Mouse (Mus musculus) heart, embryonic 16.5 days (tissue): Measurements from ENCODE around the gene Syne1. TPM values are rescaled to one million over a fixed set of nuclear protein-coding genes. Genes with fewer than 3 reads are reported as not detected.

ENCODE experiments used
- ATAC-seq: fragments of 200-750 bp; cut with Nextera tagmentation; replicated peaks from 2 replicates; pipeline ENCODE4 v1.8.0; 2017; ENCODE audit warnings: moderate number of reproducible peaks; ENCODE audit not compliant: insufficient read depth, low FRiP score; ENCODE audit errors: extremely low read depth
- H3K27ac ChIP-seq: fragments of 300-500 bp; sonication (generic); 2 replicates; pipeline ENCODE4 v1.5.1; 2014; ENCODE audit warnings: mild to moderate bottlenecking, low read length, control low read depth, moderate library complexity
- H3K27me3 ChIP-seq: fragments of 300-500 bp; sonication (generic); 2 replicates; pipeline ENCODE4 v1.6.1; 2014; ENCODE audit warnings: low read length, mixed read lengths; ENCODE audit not compliant: control insufficient read depth, insufficient read depth
- H3K36me3 ChIP-seq: fragments of 300-500 bp; sonication (generic); 2 replicates; pipeline ENCODE4 v1.6.1; 2014; ENCODE audit not compliant: control insufficient read depth, insufficient read depth
- H3K4me1 ChIP-seq: fragments of 300-500 bp; sonication (generic); 2 replicates; pipeline ENCODE4 v1.6.1; 2014; ENCODE audit warnings: low read length, mixed read lengths; ENCODE audit not compliant: control insufficient read depth, insufficient read depth
- H3K4me2 ChIP-seq: fragments of 300-500 bp; sonication (generic); 2 replicates; pipeline ENCODE4 v1.6.1; 2014; ENCODE audit warnings: low read depth, mild to moderate bottlenecking, control low read depth, low read length
- H3K4me3 ChIP-seq: fragments of 300-500 bp; sonication (generic); 2 replicates; pipeline ENCODE4 v1.5.1; 2014; ENCODE audit warnings: mild to moderate bottlenecking, control low read depth, low read length
- H3K9ac ChIP-seq: fragments of 300-500 bp; sonication (generic); 2 replicates; pipeline ENCODE4 v1.6.1; 2014; ENCODE audit warnings: low read length, control low read depth
- H3K9me3 ChIP-seq: fragments of 300-500 bp; sonication (generic); replicated peaks from 2 replicates; pipeline ENCODE4 v1.6.1; 2016; ENCODE audit warnings: low read length; ENCODE audit not compliant: control insufficient read depth
- WGBS: fragments of 180-500 bp; shearing (Covaris S2); extraction: QIAGEN DNeasy Blood & Tissue Kit; methylation state at CpG from one replicate; pipeline ENCODE4 v1.1.7; 2014; 5-methylcytosine and 5-hydroxymethylcytosine counted together
- polyA plus RNA-seq: library from polyadenylated mRNA; unstranded; fragments of >200 nt; fragmentation: Nextera tagmentation; extraction: Ambion mirVana; gene quantifications from 2 replicates; pipeline ENCODE4 v1.2.1, GENCODE M21; 2015

Syne1 gene
- polyA plus RNA-seq, 1 experiment from 2014 or later: 25.7 TPM

DNA sequence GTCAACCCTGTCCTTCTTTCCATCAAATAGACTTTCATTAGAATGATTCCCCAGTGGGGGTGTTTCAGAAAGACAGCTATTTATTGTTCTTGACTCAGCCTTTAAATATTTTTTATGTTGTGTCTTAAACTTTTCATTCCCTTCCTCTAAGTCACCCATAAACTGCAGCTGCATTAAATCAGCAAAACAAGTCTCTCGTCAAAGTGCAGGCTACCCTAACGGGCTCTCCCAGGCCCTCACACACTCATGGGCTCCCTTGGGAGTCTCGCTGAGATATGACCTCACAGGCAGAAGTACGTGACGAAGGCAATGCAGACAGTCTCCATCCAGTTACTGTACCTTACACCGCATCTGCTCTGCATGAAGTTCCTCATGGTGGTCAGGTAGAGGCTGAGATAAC, 465.0 kb downstream of the Syne1 start:
- no peak overlapping the region for H3K4me2 ChIP-seq
- ATAC-seq: no peak
- no peak overlapping the region for H3K9ac ChIP-seq
- H3K27ac ChIP-seq: no peak overlapping the region
- WGBS: 73% methylated on average over 6 of the region's 6 CpGs
- H3K9me3 ChIP-seq: no peaks in the 10 kb centered on the region
- no peak overlapping the region for H3K4me3 ChIP-seq
- peaks cover 4% of the 10 kb centered on the region; the same call in 1 of the 2 replicates for H3K36me3 ChIP-seq
- H3K27me3 ChIP-seq: no peaks in the 10 kb centered on the region
- no peaks in the 10 kb centered on the region for H3K4me1 ChIP-seq

DNA sequence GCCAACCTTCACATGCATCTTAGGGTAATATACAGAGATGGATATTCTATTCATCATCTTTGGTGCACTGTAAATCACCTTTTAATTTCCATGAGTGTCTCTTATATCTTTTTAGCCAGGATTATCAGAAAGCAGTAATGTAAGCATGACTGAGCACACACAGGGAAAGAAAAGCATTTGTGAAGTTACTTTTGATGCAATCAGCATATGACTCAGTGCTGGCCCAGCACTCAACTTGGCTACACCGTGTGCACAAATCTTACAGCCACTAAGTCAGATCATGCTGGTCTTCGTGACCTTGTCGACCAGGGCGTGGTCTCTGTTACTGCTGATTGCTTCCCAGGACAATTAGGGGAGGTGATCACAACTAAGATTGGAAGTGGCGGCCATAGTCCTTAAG, 465.5 kb downstream of the Syne1 start:
- no peak overlapping the region for H3K4me2 ChIP-seq
- H3K36me3 ChIP-seq: peaks cover 4% of the 10 kb centered on the region; the same call in 1 of the 2 replicates
- H3K27ac ChIP-seq: no peak overlapping the region
- H3K4me1 ChIP-seq: no peaks in the 10 kb centered on the region
- H3K9me3 ChIP-seq: no peaks in the 10 kb centered on the region
- WGBS: 82% methylated on average over 5 of the region's 5 CpGs
- H3K27me3 ChIP-seq: no peaks in the 10 kb centered on the region
- ATAC-seq: no peak
- H3K4me3 ChIP-seq: no peak overlapping the region
- no peak overlapping the region for H3K9ac ChIP-seq

DNA sequence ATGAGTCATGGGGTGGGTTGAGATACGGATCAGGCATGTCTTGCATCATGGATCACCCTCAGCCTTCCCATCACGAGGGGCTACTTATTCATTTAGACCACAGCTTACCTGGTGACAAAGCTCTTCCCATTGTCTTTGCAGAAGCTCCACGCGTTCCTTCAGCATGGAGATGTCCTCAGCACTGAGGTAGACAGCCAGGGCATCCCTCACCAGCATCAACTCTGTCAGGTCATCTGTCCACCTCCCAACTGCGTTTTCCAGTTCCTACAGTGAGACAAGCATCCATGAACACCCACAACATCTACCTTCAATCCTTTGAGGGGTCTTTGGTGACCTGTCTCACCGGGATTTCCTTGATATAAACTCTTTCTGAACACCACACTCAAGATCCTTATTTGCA, 467.6 kb downstream of the Syne1 start:
- H3K36me3 ChIP-seq: peaks cover 4% of the 10 kb centered on the region; the same call in 1 of the 2 replicates
- H3K9ac ChIP-seq: no peak overlapping the region
- WGBS: 78% methylated on average over 6 of the region's 6 CpGs
- ATAC-seq: no peak
- no peak overlapping the region for H3K27ac ChIP-seq
- no peak overlapping the region for H3K4me2 ChIP-seq
- H3K4me3 ChIP-seq: no peak overlapping the region
- H3K4me1 ChIP-seq: peaks cover 8% of the 10 kb centered on the region
- no peaks in the 10 kb centered on the region for H3K27me3 ChIP-seq
- H3K9me3 ChIP-seq: no peaks in the 10 kb centered on the region

DNA sequence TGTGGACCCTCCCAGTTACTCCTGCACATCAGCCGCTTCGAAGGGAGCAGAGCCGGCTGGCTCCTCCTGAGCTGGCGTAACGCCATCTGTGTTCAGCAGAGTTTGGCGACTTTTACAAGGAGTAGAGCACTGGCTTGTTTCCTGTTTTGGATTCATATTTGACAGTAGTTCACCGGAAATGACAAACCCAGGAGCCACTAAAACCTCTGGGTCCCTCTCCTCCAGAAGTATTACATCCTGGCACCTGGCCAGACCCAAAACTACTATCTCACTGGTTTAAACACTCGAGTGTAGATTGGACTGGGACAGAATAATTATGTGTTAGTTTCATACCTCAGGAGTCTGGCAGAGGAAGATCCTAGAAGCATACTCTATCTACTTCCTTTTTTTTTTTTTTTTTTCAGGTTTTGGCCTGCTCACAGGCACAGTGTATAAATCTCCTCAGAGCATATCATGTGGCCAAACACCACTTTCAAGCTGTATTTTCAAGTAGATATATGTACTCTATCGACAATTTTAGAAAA, 471.3 kb downstream of the Syne1 start:
- Histone ChIP-seq H3K4me1 (peaks cover 8% of the 10 kb centered on the region), H3K9ac (no peak overlapping the region), H3K4me2 (no peak overlapping the region; the same call in 1 of the 2 replicates), H3K36me3 (peaks cover 7% of the 10 kb centered on the region; the same call in 1 of the 2 replicates), H3K27ac (peak overlapping the region; percentile 54), H3K27me3 (no peaks in the 10 kb centered on the region), H3K9me3 (no peaks in the 10 kb centered on the region), H3K4me3 (no peak overlapping the region)
- WGBS: 26% methylated on average over 9 of the region's 9 CpGs
- peak; percentile 70 for ATAC-seq

DNA sequence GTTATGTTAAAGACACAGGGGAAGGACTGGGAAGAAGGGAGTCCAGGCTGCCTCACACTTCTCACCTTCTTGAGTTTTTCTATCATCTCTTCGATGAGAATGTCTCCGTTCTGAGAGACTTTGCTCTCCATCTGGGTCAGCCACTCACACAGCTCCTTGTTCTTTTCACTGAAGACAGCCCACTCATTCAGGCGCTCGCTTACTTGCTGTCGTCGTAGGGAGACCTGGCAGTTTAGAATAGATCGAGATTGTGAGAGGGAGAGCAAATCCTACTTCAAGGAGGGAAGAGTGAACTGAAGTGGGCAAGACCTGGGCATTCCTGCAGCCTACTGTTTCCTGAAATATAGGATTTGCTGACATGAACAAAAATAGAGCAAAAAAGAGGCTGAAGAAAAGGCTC, 475.6 kb downstream of the Syne1 start:
- Histone ChIP-seq H3K4me3 (no peak overlapping the region), H3K4me1 (peaks cover 8% of the 10 kb centered on the region), H3K9me3 (no peaks in the 10 kb centered on the region), H3K27me3 (no peaks in the 10 kb centered on the region), H3K27ac (no peak overlapping the region), H3K4me2 (no peak overlapping the region), H3K9ac (no peak overlapping the region), H3K36me3 (peaks cover 13% of the 10 kb centered on the region)
- ATAC-seq: no peak
- WGBS: 86% methylated on average over 7 of the region's 7 CpGs

DNA sequence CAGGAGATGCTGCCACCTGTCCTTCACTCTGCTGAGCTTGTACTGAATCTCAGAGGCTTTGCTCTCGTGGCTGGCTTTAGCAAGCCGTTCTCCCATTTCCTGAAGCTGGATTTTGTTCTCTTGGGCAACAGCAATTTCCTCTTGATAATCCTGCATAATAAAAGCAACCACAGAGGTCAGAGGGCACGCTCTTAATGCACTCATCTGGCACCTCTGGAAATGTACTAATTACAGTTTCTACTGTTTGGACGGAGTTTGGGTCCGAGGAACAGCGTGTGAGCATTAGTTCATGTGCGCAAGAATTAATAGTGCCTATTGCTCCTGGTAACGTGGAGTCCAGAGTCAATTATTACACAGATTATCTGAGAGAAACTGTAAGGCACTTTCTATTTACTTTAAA, 479.2 kb downstream of the Syne1 start:
- no peak overlapping the region for H3K9ac ChIP-seq
- no peaks in the 10 kb centered on the region for H3K27me3 ChIP-seq
- WGBS: 84% methylated on average over 8 of the region's 8 CpGs
- peaks cover 13% of the 10 kb centered on the region for H3K36me3 ChIP-seq
- H3K9me3 ChIP-seq: no peaks in the 10 kb centered on the region
- no peaks in the 10 kb centered on the region; the same call in 1 of the 2 replicates for H3K4me1 ChIP-seq
- H3K4me2 ChIP-seq: no peak overlapping the region
- H3K27ac ChIP-seq: no peak overlapping the region
- ATAC-seq: no peak
- no peak overlapping the region for H3K4me3 ChIP-seq

DNA sequence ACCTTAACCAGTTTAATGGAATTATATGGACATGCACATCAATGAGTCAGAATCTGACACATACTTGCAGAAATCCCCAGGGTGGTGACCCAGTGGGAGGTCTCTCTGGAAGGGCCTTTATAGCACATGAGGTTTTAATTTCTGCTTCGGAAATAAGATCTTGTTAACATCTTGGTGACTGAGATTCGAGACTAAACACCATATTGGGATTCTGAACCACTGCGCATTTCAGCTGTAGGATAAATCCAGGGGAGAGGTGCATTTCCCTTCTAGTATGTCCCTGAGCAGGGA, 480.4 kb downstream of the Syne1 start:
- no peaks in the 10 kb centered on the region; the same call in 1 of the 2 replicates for H3K4me1 ChIP-seq
- H3K27me3 ChIP-seq: no peaks in the 10 kb centered on the region
- peaks cover 12% of the 10 kb centered on the region for H3K36me3 ChIP-seq
- 0 out of 2 replicates have a peak overlapping the region, but pooled peaks have one; percentile 16 for H3K9ac ChIP-seq
- no peaks in the 10 kb centered on the region for H3K9me3 ChIP-seq
- no peak overlapping the region for H3K4me3 ChIP-seq
- H3K4me2 ChIP-seq: peak overlapping the region; percentile 54
- H3K27ac ChIP-seq: no peak overlapping the region
- 81% methylated on average over 3 of the region's 3 CpGs for WGBS
- no peak for ATAC-seq

DNA sequence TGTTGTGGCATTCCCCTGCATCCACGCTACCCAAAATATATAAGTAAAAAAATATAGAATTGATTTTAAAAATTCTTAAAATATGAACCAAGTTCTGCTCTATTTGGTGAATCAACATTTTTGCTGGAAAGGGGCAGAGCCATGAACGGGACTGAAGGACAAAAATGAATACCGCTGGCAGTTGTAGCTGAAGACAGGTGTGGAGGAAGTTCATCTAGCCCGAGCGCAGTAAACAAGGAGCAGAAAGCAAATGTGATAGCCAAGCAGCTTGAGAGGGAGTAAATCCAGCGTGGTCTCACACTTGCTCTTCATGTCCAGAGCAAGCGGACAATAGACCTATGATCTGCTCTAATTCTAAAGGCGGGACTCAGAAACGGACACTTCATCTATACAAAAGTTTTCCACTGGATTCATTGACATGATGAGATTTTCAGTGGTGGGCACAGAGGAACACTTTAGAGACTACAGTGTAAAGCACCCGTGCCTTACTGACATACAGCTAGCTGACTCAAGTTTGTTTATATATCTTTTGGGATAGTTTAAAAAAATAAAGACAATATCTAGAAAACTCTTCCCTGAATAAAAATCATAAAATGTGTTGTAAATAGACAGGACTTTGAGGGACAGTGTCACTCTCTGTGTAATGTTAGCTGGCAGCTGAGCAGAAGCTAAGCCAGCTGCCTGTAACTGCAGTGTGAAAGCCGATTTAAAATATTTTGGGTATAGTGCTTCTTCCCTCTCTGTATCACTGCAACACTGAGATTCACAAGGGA, 480.9 kb downstream of the Syne1 start:
- WGBS: 83% methylated on average over 11 of the region's 11 CpGs
- Histone ChIP-seq H3K27ac (peak overlapping the region; percentile 86), H3K4me1 (no peaks in the 10 kb centered on the region; the same call in 1 of the 2 replicates), H3K9ac (peak overlapping the region; percentile 74), H3K4me2 (peak overlapping the region; percentile 54), H3K4me3 (peak overlapping the region; percentile 39), H3K27me3 (no peaks in the 10 kb centered on the region), H3K9me3 (no peaks in the 10 kb centered on the region), H3K36me3 (peaks cover 12% of the 10 kb centered on the region)
- no peak for ATAC-seq

DNA sequence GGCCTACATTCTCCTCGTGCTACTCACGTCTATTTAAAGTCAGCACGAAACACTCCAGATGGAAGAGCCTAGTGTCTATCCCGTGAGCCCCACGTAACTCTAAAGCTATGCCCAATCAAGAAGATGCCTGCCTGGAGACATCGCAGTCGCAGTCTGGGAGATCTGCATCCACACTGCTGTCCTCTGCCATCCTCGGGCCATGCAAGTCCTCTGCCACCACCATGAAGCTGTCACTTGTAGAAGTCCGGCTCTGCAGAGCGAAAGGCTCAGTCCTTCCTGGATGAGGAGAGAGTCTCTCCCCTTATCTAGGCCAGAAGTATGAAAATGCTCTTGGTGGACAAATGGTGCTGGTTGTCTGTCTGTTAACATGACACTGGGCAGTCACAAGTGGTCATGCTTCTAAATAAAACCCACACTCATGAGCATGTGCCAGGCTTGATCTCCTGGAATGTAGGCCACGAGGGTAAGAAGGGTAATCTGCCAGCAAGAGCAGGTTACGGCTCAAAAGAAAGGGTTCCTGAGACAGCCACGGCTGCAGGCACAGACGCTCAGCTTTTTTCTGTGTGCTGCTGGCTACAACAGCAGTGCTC, 482.5 kb downstream of the Syne1 start, which contains the start of gene Gm10097:
TSS of gene Gm10097 (plus strand) at position 517 of the 590 bp plus-strand sequence.
- Histone ChIP-seq H3K36me3 (peaks cover 6% of the 10 kb centered on the region), H3K27ac (peak within 1 kb of the TSS; percentile 99), H3K9me3 (no peaks in the 10 kb centered on the region), H3K4me3 (peak within 1 kb of the TSS; percentile 53), H3K9ac (peak within 1 kb of the TSS; percentile 74), H3K4me2 (peak within 1 kb of the TSS; percentile 54), H3K4me1 (no peaks in the 10 kb centered on the region; the same call in 1 of the 2 replicates), H3K27me3 (no peaks in the 10 kb centered on the region)
- peak; percentile 96 for ATAC-seq
- WGBS: 47% methylated on average over 14 of the region's 14 CpGs
